Comparison of ENCODE assay signal across 8 mouse cellular contexts in genomic region chr11:101253613-101254389, GRCm38 (mm10). TPM values are rescaled to one million over a fixed set of nuclear protein-coding genes. Genes with fewer than 3 reads are reported as not detected.
DNase-seq lines count a peak whose midpoint lies in the region; ATAC-seq and TF ChIP-seq lines count a peak whose summit lies in the region.

Gene Vps25, plus strand, starts transcription at chr11:101253707.

- H3K36me3 ChIP-seq in embryonic facial prominence, embryonic 15.5 days = peaks cover 16% of the 10 kb centered on the region
- H3K36me3 ChIP-seq in kidney, embryonic 14.5 days (ENCODE audit: control insufficient read depth, insufficient read depth, low read length) = peaks cover 13% of the 10 kb centered on the region; the same call in 1 of the 2 replicates
- peaks cover 18% of the 10 kb centered on the region; the same call in 1 of the 2 replicates for H3K36me3 ChIP-seq in limb, embryonic 15.5 days
- H3K36me3 ChIP-seq in midbrain, postnatal 0 days (ENCODE audit: insufficient read depth, low read length) = peaks cover 4% of the 10 kb centered on the region; the same call in 1 of the 2 replicates

- no peaks in the 10 kb centered on the region for H3K27me3 ChIP-seq in embryonic facial prominence, embryonic 15.5 days
- no peaks in the 10 kb centered on the region for H3K27me3 ChIP-seq in kidney, embryonic 14.5 days (ENCODE audit: control insufficient read depth, insufficient read depth, low read length)
- H3K27me3 ChIP-seq in limb, embryonic 15.5 days = no peaks in the 10 kb centered on the region
- H3K27me3 ChIP-seq in midbrain, postnatal 0 days (ENCODE audit: insufficient read depth, low read length) = no peaks in the 10 kb centered on the region

- peak within 1 kb of the TSS; percentile 87 for H3K9ac ChIP-seq in embryonic facial prominence, embryonic 15.5 days
- peak within 1 kb of the TSS; percentile 71 for H3K9ac ChIP-seq in kidney, embryonic 14.5 days (ENCODE audit: low read depth, low read length)
- H3K9ac ChIP-seq in limb, embryonic 15.5 days = peak within 1 kb of the TSS; percentile 65
- H3K9ac ChIP-seq in midbrain, postnatal 0 days (replicated peaks; ENCODE audit: low read length, poor library complexity, severe bottlenecking) = peak within 1 kb of the TSS; percentile 92

- peak; percentile 27 for TF ChIP-seq CTCF in midbrain, postnatal 0 days (IDR thresholded peaks at IDR 0.05)

- no peaks in the 10 kb centered on the region for H3K9me3 ChIP-seq in embryonic facial prominence, embryonic 15.5 days (replicated peaks)
- no peaks in the 10 kb centered on the region for H3K9me3 ChIP-seq in kidney, embryonic 14.5 days (ENCODE audit: control insufficient read depth, low read length)
- H3K9me3 ChIP-seq in limb, embryonic 15.5 days = no peaks in the 10 kb centered on the region
- no peaks in the 10 kb centered on the region for H3K9me3 ChIP-seq in midbrain, postnatal 0 days (ENCODE audit: low read length)

- H3K4me3 ChIP-seq in embryonic facial prominence, embryonic 15.5 days (replicated peaks) = peak within 1 kb of the TSS; percentile 90
- H3K4me3 ChIP-seq in kidney, embryonic 14.5 days (ENCODE audit: low read length) = peak within 1 kb of the TSS; percentile 60
- H3K4me3 ChIP-seq in limb, embryonic 15.5 days = peak within 1 kb of the TSS; percentile 68
- peak within 1 kb of the TSS; percentile 88 for H3K4me3 ChIP-seq in midbrain, postnatal 0 days (ENCODE audit: low read depth, low read length)

- peak; percentile 92 for DNase-seq in A20 (ENCODE audit: low read depth, low spot score)
- DNase-seq in adrenal gland, postnatal 4 days (ENCODE audit: low spot score in 2 of 2) = peak; percentile 60 to 76
- DNase-seq in heart, adult 9 months (ENCODE audit: low spot score in 2 of 2) = peak; percentile 80 to 85
- DNase-seq in midbrain, postnatal 0 days (ENCODE audit: low spot score) = peak; percentile 91
- peak; percentile 86 to 89 for DNase-seq in spleen, postnatal 10 days (ENCODE audit: low spot score in 2 of 2)

- H3K27ac ChIP-seq in embryonic facial prominence, embryonic 15.5 days (replicated peaks) = peak within 1 kb of the TSS; percentile 95
- H3K27ac ChIP-seq in kidney, embryonic 14.5 days (ENCODE audit: low read depth, low read length) = peak within 1 kb of the TSS; percentile 81
- H3K27ac ChIP-seq in limb, embryonic 15.5 days = peak within 1 kb of the TSS; percentile 92
- H3K27ac ChIP-seq in midbrain, postnatal 0 days (ENCODE audit: low read depth, low read length) = peak within 1 kb of the TSS; percentile 93

- peak; percentile 54; the same call in 1 of the 2 replicates for ATAC-seq in embryonic facial prominence, embryonic 15.5 days (ENCODE audit: insufficient number of reproducible peaks, low FRiP score, low TSS enrichment, low read depth)
- ATAC-seq in kidney, embryonic 14.5 days (ENCODE audit: low FRiP score, low TSS enrichment) = peak; percentile 74
- ATAC-seq in limb, embryonic 15.5 days (ENCODE audit: insufficient number of reproducible peaks, low FRiP score, low TSS enrichment, low read depth) = peak; percentile 66
- ATAC-seq in midbrain, postnatal 0 days (ENCODE audit: low FRiP score) = peak; percentile 78

- WGBS in embryonic facial prominence, embryonic 15.5 days = under 1% methylated on average over 40 of the region's 40 CpGs
- WGBS in kidney, embryonic 14.5 days = under 1% methylated on average over 40 of the region's 40 CpGs
- under 1% methylated on average over 40 of the region's 40 CpGs for WGBS in limb, embryonic 15.5 days
- under 1% methylated on average over 40 of the region's 40 CpGs for WGBS in midbrain, postnatal 0 days

- peaks cover 28% of the 10 kb centered on the region for H3K4me1 ChIP-seq in embryonic facial prominence, embryonic 15.5 days
- H3K4me1 ChIP-seq in kidney, embryonic 14.5 days (ENCODE audit: control insufficient read depth, insufficient read depth, low read length) = peaks cover 21% of the 10 kb centered on the region
- peaks cover 20% of the 10 kb centered on the region for H3K4me1 ChIP-seq in limb, embryonic 15.5 days
- no peaks in the 10 kb centered on the region for H3K4me1 ChIP-seq in midbrain, postnatal 0 days (ENCODE audit: insufficient read depth, low read length)

- H3K4me2 ChIP-seq in embryonic facial prominence, embryonic 15.5 days (replicated peaks) = peak within 1 kb of the TSS; percentile 88
- peak within 1 kb of the TSS; percentile 65 for H3K4me2 ChIP-seq in kidney, embryonic 14.5 days (replicated peaks; ENCODE audit: low read depth, low read length)
- peak within 1 kb of the TSS; percentile 85 for H3K4me2 ChIP-seq in limb, embryonic 15.5 days
- peak within 1 kb of the TSS; percentile 94 for H3K4me2 ChIP-seq in midbrain, postnatal 0 days (ENCODE audit: low read depth, low read length, poor library complexity, severe bottlenecking)

RNA-seq across cellular contexts. Expression of gene Vps25, which starts in this region (rescaled TPM):
- 100 to 1,000 TPM; 106 to 111 TPM for total RNA-seq in adrenal gland, postnatal 4 days (2021)
- polyA plus RNA-seq in embryonic facial prominence, embryonic 15.5 days (2015; fragmentation: Nextera tagmentation; extraction: Ambion mirVana) = 122 and 133 TPM in 2 replicates
- 154 and 160 TPM in 2 replicates for polyA plus RNA-seq in kidney, embryonic 14.5 days (2014; fragmentation: Nextera tagmentation; extraction: Ambion mirVana)
- 112 and 120 TPM in 2 replicates for polyA plus RNA-seq in limb, embryonic 15.5 days (2015; fragmentation: Nextera tagmentation; extraction: Ambion mirVana)
- 77.3 and 82.3 TPM in 2 replicates for total RNA-seq in midbrain, postnatal 0 days (2014; rRNA removed)
- 130 and 144 TPM in 2 replicates for polyA plus RNA-seq in midbrain, postnatal 0 days (2015; fragmentation: Nextera tagmentation; extraction: Ambion mirVana)

Comparison
In these comparisons a context has a peak if more than half of its experiments do, and no peak if none do; other contexts are left out.
1. Peak in every context shown above with its lines: DNase-seq, ATAC-seq, H3K4me3 ChIP-seq and H3K27ac ChIP-seq.